Mouse (Mus musculus) cerebellum, adult 2 months (tissue): Measurements from ENCODE around the gene St8sia1.

ENCODE experiments used
- CTCF ChIP-seq: fragments of 200-500 bp; IDR thresholded peaks from 2 replicates; pipeline ENCODE4 v1.5.1; 2011; ENCODE audit warnings: low read depth, mild to moderate bottlenecking, control low read depth, low read length, moderate library complexity, borderline replicate concordance; ENCODE audit not compliant: insufficient read depth
- POLR2A ChIP-seq: fragments of 200-500 bp; IDR thresholded peaks from 2 replicates; pipeline ENCODE4 v1.6.1; 2011; ENCODE audit warnings: low read length, control low read depth, borderline replicate concordance; ENCODE audit not compliant: insufficient read depth

- TF ChIP-seq POLR2A (no peak), CTCF (no peak)
These were observed 11.8 kb downstream of the St8sia1 start for GRCm38 (mm10) chr6:142952361-142952954.
